Comparison of ENCODE assay signal across 8 mouse cellular contexts in genomic region chr1:74035912-74036489, GRCm38 (mm10).
DNase-seq lines count a peak whose midpoint lies in the region; ATAC-seq and TF ChIP-seq lines count a peak whose summit lies in the region.
"Had no signal": no experiment of that assay in that cellular context is flagged by ENCODE, and none has a peak within 500 bp of the region (broad histone marks: within the 10 kb centered on the region; RNA-seq: fewer than 3 reads in every experiment).

No protein-coding gene starts in this region.

- peak overlapping the region; percentile 97 for H3K27ac ChIP-seq in lung, postnatal 0 days (ENCODE audit: low read length)
- peak overlapping the region; percentile 94 for H3K27ac ChIP-seq in heart, postnatal 0 days (ENCODE audit: low read depth)
- peak overlapping the region; percentile 21; the same call in 1 of the 2 replicates for H3K27ac ChIP-seq in stomach, embryonic 14.5 days (ENCODE audit: low read length)

- 43% methylated on average over 3 of the region's 3 CpGs for WGBS in lung, postnatal 0 days
- 46% methylated on average over 3 of the region's 3 CpGs for WGBS in heart, postnatal 0 days
- 46% methylated on average over 3 of the region's 3 CpGs for WGBS in stomach, embryonic 14.5 days

- H3K36me3 ChIP-seq in lung, postnatal 0 days (ENCODE audit: insufficient read depth, low read length) = peaks cover 4% of the 10 kb centered on the region; the same call in 1 of the 2 replicates
- 0 out of 2 replicates have a peak, but pooled peaks cover 9% of the 10 kb centered on the region for H3K36me3 ChIP-seq in heart, postnatal 0 days (replicated peaks; ENCODE audit: control insufficient read depth, insufficient read depth, low read length)
- no peaks in the 10 kb centered on the region for H3K36me3 ChIP-seq in stomach, embryonic 14.5 days (ENCODE audit: control insufficient read depth, insufficient read depth, low read length)

- H3K4me3 ChIP-seq in lung, postnatal 0 days (ENCODE audit: low read depth, low read length) = peak overlapping the region; percentile 72
- H3K4me3 ChIP-seq in heart, postnatal 0 days (ENCODE audit: low read depth, low read length) = peak overlapping the region; percentile 74
- H3K4me3 ChIP-seq in stomach, embryonic 14.5 days (ENCODE audit: low read depth, low read length) = peak overlapping the region; percentile 48

- H3K4me1 ChIP-seq in lung, postnatal 0 days (ENCODE audit: insufficient read depth, low read depth, low read length) = peaks cover 45% of the 10 kb centered on the region
- peaks cover 90% of the 10 kb centered on the region for H3K4me1 ChIP-seq in heart, postnatal 0 days (ENCODE audit: control insufficient read depth, insufficient read depth)
- peaks cover 25% of the 10 kb centered on the region for H3K4me1 ChIP-seq in stomach, embryonic 14.5 days (ENCODE audit: control insufficient read depth, insufficient read depth, low read length)

- no peak for TF ChIP-seq CTCF in lung, postnatal 0 days (IDR thresholded peaks at IDR 0.05)
- TF ChIP-seq CTCF in heart, postnatal 0 days (IDR thresholded peaks at IDR 0.05; ENCODE audit: low read depth) = no peak

- ATAC-seq in lung, postnatal 0 days = no peak
- no peak for ATAC-seq in heart, postnatal 0 days (ENCODE audit: insufficient read depth, low read depth)
- no peak for ATAC-seq in stomach, embryonic 14.5 days (ENCODE audit: insufficient number of reproducible peaks, insufficient read depth, low FRiP score, low read depth)

- no peak for TF ChIP-seq EP300 in lung, postnatal 0 days (IDR thresholded peaks at IDR 0.05)
- no peak for TF ChIP-seq EP300 in heart, postnatal 0 days (IDR thresholded peaks at IDR 0.05; ENCODE audit: low read depth)

- H3K9me3 ChIP-seq in lung, postnatal 0 days (ENCODE audit: low read length) = no peaks in the 10 kb centered on the region
- no peaks in the 10 kb centered on the region for H3K9me3 ChIP-seq in heart, postnatal 0 days (replicated peaks; ENCODE audit: control insufficient read depth, low read length)
- H3K9me3 ChIP-seq in stomach, embryonic 14.5 days (ENCODE audit: control insufficient read depth, low read depth, low read length) = no peaks in the 10 kb centered on the region

- H3K27me3 ChIP-seq in lung, postnatal 0 days (replicated peaks; ENCODE audit: insufficient read depth, low read length) = no peaks in the 10 kb centered on the region
- H3K27me3 ChIP-seq in heart, postnatal 0 days (ENCODE audit: control insufficient read depth, insufficient read depth, low read length) = no peaks in the 10 kb centered on the region
- H3K27me3 ChIP-seq in stomach, embryonic 14.5 days (ENCODE audit: control insufficient read depth, insufficient read depth, low read length) = no peaks in the 10 kb centered on the region

- peak overlapping the region; percentile 81 for H3K4me2 ChIP-seq in lung, postnatal 0 days (replicated peaks; ENCODE audit: low read depth, low read length)
- H3K4me2 ChIP-seq in heart, postnatal 0 days (ENCODE audit: low read depth, low read length) = peak overlapping the region; percentile 74
- peak overlapping the region; percentile 75 for H3K4me2 ChIP-seq in stomach, embryonic 14.5 days (replicated peaks; ENCODE audit: low read depth, low read length)

- DNase-seq in lung, postnatal 0 days (ENCODE audit: low spot score) = no peak
- no peak for DNase-seq in lung, postnatal 10 days
- no peak for DNase-seq in heart, postnatal 0 days (ENCODE audit: low spot score)
- DNase-seq in kidney, postnatal 4 days = peak; percentile 76 to 85
- no peak for DNase-seq in embryo, embryonic 10 days (ENCODE audit: low spot score)
- no peak for DNase-seq in frontal cortex, postnatal 14 days (ENCODE audit: low spot score in 2 of 2)
- DNase-seq: layer of hippocampus, adult 9-11 months had no signal

- peak overlapping the region; percentile 86 for H3K9ac ChIP-seq in lung, postnatal 0 days (replicated peaks; ENCODE audit: low read depth)
- peak overlapping the region; percentile 72 for H3K9ac ChIP-seq in heart, postnatal 0 days (replicated peaks; ENCODE audit: low read depth, low read length)
- peak overlapping the region; percentile 25; the same call in 1 of the 2 replicates for H3K9ac ChIP-seq in stomach, embryonic 14.5 days (replicated peaks; ENCODE audit: low read depth, low read length)

Comparison
In these comparisons a context has a peak if more than half of its experiments do, and no peak if none do; other contexts are left out.
1. DNase-seq: peak in kidney, postnatal 4 days (2 of 2); none in lung, postnatal 0 days (single experiment), lung, postnatal 10 days (single experiment), heart, postnatal 0 days (single experiment), embryo, embryonic 10 days (single experiment) and frontal cortex, postnatal 14 days (0 of 2).
2. H3K27ac ChIP-seq: peak in every context shown above with its lines; median percentile 97 in lung, postnatal 0 days; 94 in heart, postnatal 0 days; 21 in stomach, embryonic 14.5 days.
3. H3K9ac ChIP-seq: peak in every context shown above with its lines; median percentile 86 in lung, postnatal 0 days; 72 in heart, postnatal 0 days; 25 in stomach, embryonic 14.5 days.
4. Peak in every context shown above with its lines, with median percentiles within 50 percentile points of each other: H3K4me2 ChIP-seq and H3K4me3 ChIP-seq.